Mouse (Mus musculus) frontal cortex, adult 2 months (tissue): ENCODE measurements around the gene Cep72. TPM values are rescaled to one million over a fixed set of nuclear protein-coding genes. Genes with fewer than 3 reads are reported as not detected.

Experiments used
- DNase-seq, 2 experiments: peaks; one replicate each; pipeline ENCODE4 v3.0.0; 2022; ENCODE audit warnings: low spot score in 1 of 2; ENCODE audit errors: extremely low spot score in 1 of 2
- polyA plus RNA-seq: library from polyadenylated mRNA; depleted of rRNA; stranded (reverse); fragments of >200 nt; gene quantifications from 2 replicates; pipeline ENCODE4 v1.2.3, GENCODE M21; 2012; rRNA removed

The Cep72 gene
- polyA plus RNA-seq, 1 experiment, result 1.9 TPM

GRCm38 (mm10) chr13:73990325-73990724 is 71.8 kb downstream of the Cep72 start:
- DNase-seq, result no peak

Other genes with a start within 250 kb of the Cep72 start
- gene Nkd2, start 214.7 kb downstream of the Cep72 start, polyA plus RNA-seq, result 4.7 and 5.7 TPM in 2 replicates
- gene Trip13, start 124.5 kb downstream of the Cep72 start, polyA plus RNA-seq, result 0.84 and 1.2 TPM in 2 replicates
- gene Brd9, start 124.5 kb downstream of the Cep72 start, polyA plus RNA-seq, result 114 and 124 TPM in 2 replicates
- not detected in 2 replicates for gene Zdhhc11, start 98.4 kb downstream of the Cep72 start, polyA plus RNA-seq
- gene Tppp, start 52.9 kb downstream of the Cep72 start, polyA plus RNA-seq, result 236 and 238 TPM in 2 replicates
- gene Slc9a3, start 59.2 kb upstream of the Cep72 start, polyA plus RNA-seq, result 0.61 and 0.84 TPM in 2 replicates
- gene Exoc3, start 146.4 kb upstream of the Cep72 start, polyA plus RNA-seq, result 49.9 and 52.2 TPM in 2 replicates
- gene Ahrr, start 230.0 kb upstream of the Cep72 start, polyA plus RNA-seq, result 0.50 and 0.66 TPM in 2 replicates